Mouse (Mus musculus): ENCODE measurements around the gene Has1. TPM values are rescaled to one million over a fixed set of nuclear protein-coding genes. Genes with fewer than 3 reads are reported as not detected.
"Not testable (repeated sequence)": the region's sequence is repeated elsewhere in the genome, so short reads cannot be mapped to it uniquely, and the experiment has no call there.

Gene Has1
- polyA plus RNA-seq, 1 experiment, result 0.50 TPM

GRCm38 (mm10) chr17:17848988-17849387 is 6.0 kb downstream of the Has1 start:
- Histone ChIP-seq H3K27me3 (ENCODE audit: control insufficient read depth, insufficient read depth, low read length) (no peaks in the 10 kb centered on the region; the same call in 1 of the 2 replicates), H3K4me3 (ENCODE audit: control insufficient read depth, insufficient read depth, low read length) (no peak overlapping the region), H3K4me1 (replicated peaks; ENCODE audit: control insufficient read depth, insufficient read depth, low read length) (no peaks in the 10 kb centered on the region), H3K36me3 (ENCODE audit: control insufficient read depth, insufficient read depth, low read length) (no peaks in the 10 kb centered on the region), H3K27ac (ENCODE audit: control insufficient read depth, insufficient read depth, low read length) (no peak overlapping the region)
- no peak for DNase-seq
- TF ChIP-seq POLR2A (IDR thresholded peaks at IDR 0.05; ENCODE audit: control insufficient read depth, extremely low read depth, insufficient read depth, low read length, poor library complexity), result no peak
- no peak for TF ChIP-seq CTCF (IDR thresholded peaks at IDR 0.05; ENCODE audit: borderline replicate concordance, control insufficient read depth, extremely low read depth, insufficient read depth, low read length, poor library complexity)
- 46% methylated on average over 2 of the region's 2 CpGs for WGBS

GRCm38 (mm10) chr17:17845187-17846027 is 9.6 kb downstream of the Has1 start:
- peak; percentile 18 for DNase-seq
- Histone ChIP-seq H3K4me3 (ENCODE audit: control insufficient read depth, insufficient read depth, low read length) (no peak overlapping the region), H3K4me1 (replicated peaks; ENCODE audit: control insufficient read depth, insufficient read depth, low read length) (no peaks in the 10 kb centered on the region), H3K27me3 (ENCODE audit: control insufficient read depth, insufficient read depth, low read length) (no peaks in the 10 kb centered on the region; the same call in 1 of the 2 replicates), H3K36me3 (ENCODE audit: control insufficient read depth, insufficient read depth, low read length) (no peaks in the 10 kb centered on the region), H3K27ac (ENCODE audit: control insufficient read depth, insufficient read depth, low read length) (no peak overlapping the region)
- WGBS, result 69% methylated on average over 10 of the region's 10 CpGs
- TF ChIP-seq CTCF (IDR thresholded peaks at IDR 0.05; ENCODE audit: borderline replicate concordance, control insufficient read depth, extremely low read depth, insufficient read depth, low read length, poor library complexity) (no peak), POLR2A (IDR thresholded peaks at IDR 0.05; ENCODE audit: control insufficient read depth, extremely low read depth, insufficient read depth, low read length, poor library complexity) (no peak)

GRCm38 (mm10) chr17:17844606-17845005 is 10.4 kb downstream of the Has1 start:
- H3K27me3 ChIP-seq (ENCODE audit: control insufficient read depth, insufficient read depth, low read length); H3K27ac ChIP-seq (ENCODE audit: control insufficient read depth, insufficient read depth, low read length); DNase-seq; H3K4me3 ChIP-seq (ENCODE audit: control insufficient read depth, insufficient read depth, low read length); H3K36me3 ChIP-seq (ENCODE audit: control insufficient read depth, insufficient read depth, low read length); H3K4me1 ChIP-seq (replicated peaks; ENCODE audit: control insufficient read depth, insufficient read depth, low read length): not testable (repeated sequence)
- WGBS, result 70% methylated on average over 3 of the region's 3 CpGs

GRCm38 (mm10) chr17:17843534-17844261 is 11.3 kb downstream of the Has1 start:
- H3K36me3 ChIP-seq (ENCODE audit: control insufficient read depth, insufficient read depth, low read length), result no peaks in the 10 kb centered on the region
- whole genome bisulfite sequencing, result 85% methylated on average over 27 of the region's 27 CpGs
- no peak overlapping the region for H3K4me3 ChIP-seq (ENCODE audit: control insufficient read depth, insufficient read depth, low read length)
- H3K27me3 ChIP-seq (ENCODE audit: control insufficient read depth, insufficient read depth, low read length), result no peaks in the 10 kb centered on the region
- TF ChIP-seq CTCF (IDR thresholded peaks at IDR 0.05; ENCODE audit: borderline replicate concordance, control insufficient read depth, extremely low read depth, insufficient read depth, low read length, poor library complexity) (no peak), POLR2A (IDR thresholded peaks at IDR 0.05; ENCODE audit: control insufficient read depth, extremely low read depth, insufficient read depth, low read length, poor library complexity) (no peak)
- no peak for DNase-seq
- no peaks in the 10 kb centered on the region for H3K4me1 ChIP-seq (replicated peaks; ENCODE audit: control insufficient read depth, insufficient read depth, low read length)
- no peak overlapping the region for H3K27ac ChIP-seq (ENCODE audit: control insufficient read depth, insufficient read depth, low read length)

GRCm38 (mm10) chr17:17840796-17841195 is 14.2 kb downstream of the Has1 start:
- no peaks in the 10 kb centered on the region; the same call in 1 of the 2 replicates for H3K4me1 ChIP-seq (replicated peaks; ENCODE audit: control insufficient read depth, insufficient read depth, low read length)
- no peaks in the 10 kb centered on the region for H3K36me3 ChIP-seq (ENCODE audit: control insufficient read depth, insufficient read depth, low read length)
- H3K4me3 ChIP-seq (ENCODE audit: control insufficient read depth, insufficient read depth, low read length), result no peak overlapping the region
- H3K27ac ChIP-seq (ENCODE audit: control insufficient read depth, insufficient read depth, low read length), result no peak overlapping the region
- no peak for TF ChIP-seq CTCF (IDR thresholded peaks at IDR 0.05; ENCODE audit: borderline replicate concordance, control insufficient read depth, extremely low read depth, insufficient read depth, low read length, poor library complexity)
- TF ChIP-seq POLR2A (IDR thresholded peaks at IDR 0.05; ENCODE audit: control insufficient read depth, extremely low read depth, insufficient read depth, low read length, poor library complexity), result no peak
- H3K27me3 ChIP-seq (ENCODE audit: control insufficient read depth, insufficient read depth, low read length), result no peaks in the 10 kb centered on the region
- no peak for DNase-seq
- WGBS, result 90% methylated on average over 7 of the region's 7 CpGs

- DNase-seq, result no peak
- 98% methylated on average over 2 of the region's 2 CpGs for whole genome bisulfite sequencing
- Histone ChIP-seq H3K4me3 (ENCODE audit: control insufficient read depth, insufficient read depth, low read length) (no peak overlapping the region), H3K27me3 (ENCODE audit: control insufficient read depth, insufficient read depth, low read length) (no peaks in the 10 kb centered on the region), H3K4me1 (replicated peaks; ENCODE audit: control insufficient read depth, insufficient read depth, low read length) (no peaks in the 10 kb centered on the region; the same call in 1 of the 2 replicates), H3K27ac (ENCODE audit: control insufficient read depth, insufficient read depth, low read length) (no peak overlapping the region), H3K36me3 (ENCODE audit: control insufficient read depth, insufficient read depth, low read length) (no peaks in the 10 kb centered on the region)
- no peak for TF ChIP-seq CTCF (IDR thresholded peaks at IDR 0.05; ENCODE audit: borderline replicate concordance, control insufficient read depth, extremely low read depth, insufficient read depth, low read length, poor library complexity)
- no peak for TF ChIP-seq POLR2A (IDR thresholded peaks at IDR 0.05; ENCODE audit: control insufficient read depth, extremely low read depth, insufficient read depth, low read length, poor library complexity)
These were observed 15.7 kb downstream of the Has1 start for GRCm38 (mm10) chr17:17839276-17839675.
